Mouse (Mus musculus): ENCODE measurements around the gene Rbl2. TPM values are rescaled to one million over a fixed set of nuclear protein-coding genes. Genes with fewer than 3 reads are reported as not detected.
A peak's percentile ranks its signal among the peaks of the same experiment; 100 is the strongest.

Gene Rbl2
- polyA plus RNA-seq, 1 experiment, result 54.7 TPM

DNA sequence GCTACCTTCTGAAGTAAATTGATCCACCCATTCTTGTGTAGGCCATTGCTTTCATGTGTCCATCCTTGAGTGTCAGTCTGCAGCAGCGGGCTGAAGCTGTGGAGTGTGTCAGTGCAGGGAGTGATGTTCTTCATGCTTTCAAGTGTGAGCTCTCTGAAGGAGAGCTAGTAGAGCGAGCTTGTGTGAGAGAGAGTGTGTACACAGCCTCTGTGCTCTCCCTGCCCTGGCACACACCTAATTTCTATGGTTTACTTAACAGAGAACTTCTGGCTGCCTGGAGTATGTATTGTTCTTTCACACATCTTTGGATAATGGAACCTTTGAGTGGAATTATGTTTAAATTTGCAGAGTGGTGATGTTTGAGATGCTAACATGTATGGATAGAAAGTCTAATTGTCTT is 19.7 kb downstream of the Rbl2 start:
- no peak for TF ChIP-seq POLR2A (IDR thresholded peaks at IDR 0.05; ENCODE audit: borderline replicate concordance, low read depth, low read length)
- TF ChIP-seq CTCF (IDR thresholded peaks at IDR 0.05; ENCODE audit: low read depth, low read length), result no peak
- no peak overlapping the region for H3K27ac ChIP-seq (ENCODE audit: insufficient read depth, low read depth, low read length)
- no peaks in the 10 kb centered on the region for H3K4me1 ChIP-seq (ENCODE audit: control insufficient read depth, insufficient read depth, low read length)
- H3K4me3 ChIP-seq (ENCODE audit: insufficient read depth, low read length), result no peak overlapping the region

DNA sequence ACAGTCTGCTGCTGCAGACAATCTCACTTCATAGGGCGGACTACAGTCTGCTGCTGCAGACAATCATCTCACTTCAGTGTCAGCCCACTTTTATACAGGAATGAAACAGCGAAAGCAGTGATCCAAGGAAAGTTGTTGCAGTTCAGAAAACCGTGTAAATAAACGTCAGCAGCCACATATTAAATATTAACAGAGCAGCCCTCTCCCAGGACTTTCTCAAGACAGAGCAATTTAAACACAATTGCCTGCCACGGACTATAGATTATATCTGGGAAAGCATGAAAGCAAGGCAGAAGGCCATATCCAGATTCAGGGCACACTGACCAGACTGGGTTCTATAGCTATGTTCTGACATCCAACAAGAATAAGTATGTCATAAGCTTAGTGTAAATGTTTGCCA is 24.3 kb downstream of the Rbl2 start:
- TF ChIP-seq POLR2A (IDR thresholded peaks at IDR 0.05; ENCODE audit: borderline replicate concordance, low read depth, low read length), result no peak
- TF ChIP-seq CTCF (IDR thresholded peaks at IDR 0.05; ENCODE audit: low read depth, low read length), result no peak
- H3K4me1 ChIP-seq (ENCODE audit: control insufficient read depth, insufficient read depth, low read length), result no peaks in the 10 kb centered on the region
- H3K4me3 ChIP-seq (ENCODE audit: insufficient read depth, low read length), result no peak overlapping the region
- no peak overlapping the region for H3K27ac ChIP-seq (ENCODE audit: insufficient read depth, low read depth, low read length)

- TF ChIP-seq POLR2A (IDR thresholded peaks at IDR 0.05; ENCODE audit: borderline replicate concordance, low read depth, low read length) (no peak), CTCF (IDR thresholded peaks at IDR 0.05; ENCODE audit: low read depth, low read length) (no peak)
- Histone ChIP-seq H3K4me3 (ENCODE audit: insufficient read depth, low read length) (no peak overlapping the region), H3K27ac (ENCODE audit: insufficient read depth, low read depth, low read length) (no peak overlapping the region), H3K4me1 (ENCODE audit: control insufficient read depth, insufficient read depth, low read length) (no peaks in the 10 kb centered on the region)
Measured at GRCm38 (mm10) chr8:91098106-91098505, 28.2 kb downstream of the Rbl2 start.

GRCm38 (mm10) chr8:91106271-91106670 is 36.4 kb downstream of the Rbl2 start:
- H3K4me3 ChIP-seq (ENCODE audit: insufficient read depth, low read length), result no peak overlapping the region
- TF ChIP-seq POLR2A (IDR thresholded peaks at IDR 0.05; ENCODE audit: borderline replicate concordance, low read depth, low read length) (no peak), CTCF (IDR thresholded peaks at IDR 0.05; ENCODE audit: low read depth, low read length) (no peak)
- no peak overlapping the region for H3K27ac ChIP-seq (ENCODE audit: insufficient read depth, low read depth, low read length)

GRCm38 (mm10) chr8:91111868-91112477 is 42.1 kb downstream of the Rbl2 start:
- TF ChIP-seq POLR2A (IDR thresholded peaks at IDR 0.05; ENCODE audit: borderline replicate concordance, low read depth, low read length) (no peak), CTCF (IDR thresholded peaks at IDR 0.05; ENCODE audit: low read depth, low read length) (no peak)

More at GRCm38 (mm10) chr8:91106271-91106670, 36.4 kb downstream of the Rbl2 start:
- H3K4me1 ChIP-seq (ENCODE audit: control insufficient read depth, insufficient read depth, low read length), result no peaks in the 10 kb centered on the region

DNA sequence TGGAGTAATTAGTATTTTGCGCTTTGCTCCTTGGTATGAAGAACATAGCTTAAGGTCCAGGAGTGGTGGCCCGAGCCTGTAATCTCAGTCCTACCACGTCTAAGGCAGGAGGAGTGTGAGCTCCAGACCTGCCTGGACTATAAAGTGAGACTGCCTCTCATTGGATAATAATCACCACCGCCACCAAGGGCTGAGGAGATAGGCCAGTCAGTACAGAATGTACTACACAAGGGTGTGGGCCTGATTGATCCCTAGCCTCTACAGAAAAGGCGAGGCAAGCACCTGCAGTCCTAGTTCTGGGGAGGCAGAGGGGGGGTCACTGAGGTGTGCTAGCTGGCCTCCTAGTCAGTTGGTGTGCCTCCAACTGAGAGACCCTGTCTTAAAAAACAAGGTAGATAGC is 44.6 kb downstream of the Rbl2 start:
- no peak overlapping the region for H3K4me3 ChIP-seq (ENCODE audit: insufficient read depth, low read length)
- H3K4me1 ChIP-seq (ENCODE audit: control insufficient read depth, insufficient read depth, low read length), result peaks cover 6% of the 10 kb centered on the region
- no peak overlapping the region for H3K27ac ChIP-seq (ENCODE audit: insufficient read depth, low read depth, low read length)
- TF ChIP-seq CTCF (IDR thresholded peaks at IDR 0.05; ENCODE audit: low read depth, low read length) (no peak), POLR2A (IDR thresholded peaks at IDR 0.05; ENCODE audit: borderline replicate concordance, low read depth, low read length) (no peak)

More at GRCm38 (mm10) chr8:91111868-91112477, 42.1 kb downstream of the Rbl2 start:
- Histone ChIP-seq H3K4me3 (ENCODE audit: insufficient read depth, low read length) (no peak overlapping the region), H3K4me1 (ENCODE audit: control insufficient read depth, insufficient read depth, low read length) (peaks cover 6% of the 10 kb centered on the region), H3K27ac (ENCODE audit: insufficient read depth, low read depth, low read length) (peak overlapping the region; percentile 39)

DNA sequence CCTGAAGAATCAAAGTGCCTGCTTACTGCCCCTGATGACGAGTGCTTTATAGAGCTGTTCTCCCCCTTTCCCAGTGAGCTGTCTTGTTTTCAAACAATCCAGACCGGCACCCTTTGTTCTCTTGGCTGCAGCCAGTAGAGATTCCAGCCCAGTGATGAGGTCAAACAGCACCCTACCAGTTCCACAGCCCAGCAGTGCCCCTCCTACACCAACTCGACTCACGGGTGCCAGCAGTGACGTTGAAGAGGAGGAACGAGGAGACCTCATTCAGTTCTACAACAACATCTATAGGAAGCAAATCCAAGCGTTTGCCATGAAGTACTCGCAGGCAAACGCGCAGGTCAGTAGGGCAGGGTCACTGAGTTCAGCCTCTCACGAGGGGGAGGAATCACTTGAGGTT is 45.1 kb downstream of the Rbl2 start:
- TF ChIP-seq CTCF (IDR thresholded peaks at IDR 0.05; ENCODE audit: low read depth, low read length), result no peak
- no peak for TF ChIP-seq POLR2A (IDR thresholded peaks at IDR 0.05; ENCODE audit: borderline replicate concordance, low read depth, low read length)
- Histone ChIP-seq H3K4me3 (ENCODE audit: insufficient read depth, low read length) (no peak overlapping the region), H3K4me1 (ENCODE audit: control insufficient read depth, insufficient read depth, low read length) (peaks cover 6% of the 10 kb centered on the region), H3K27ac (ENCODE audit: insufficient read depth, low read depth, low read length) (no peak overlapping the region)

DNA sequence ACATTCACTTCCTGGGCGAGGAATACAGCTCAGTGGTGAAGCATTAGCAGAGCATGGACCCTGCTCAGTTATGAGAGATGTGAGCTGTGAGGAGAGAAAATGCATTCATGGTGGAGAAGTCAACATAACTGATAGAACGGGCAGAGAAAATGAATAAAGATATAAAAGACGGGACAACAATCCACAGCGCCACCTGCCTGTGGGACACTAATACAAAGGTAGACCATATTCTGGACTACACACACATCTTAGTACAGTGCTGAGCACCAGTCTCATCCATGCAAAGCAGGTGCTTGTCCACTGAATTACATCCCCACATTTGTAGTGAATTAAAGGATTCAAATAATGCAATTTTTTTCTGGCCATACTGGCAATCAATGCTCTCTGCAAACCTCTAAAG is 47.7 kb downstream of the Rbl2 start:
- Histone ChIP-seq H3K27ac (ENCODE audit: insufficient read depth, low read depth, low read length) (no peak overlapping the region), H3K4me3 (ENCODE audit: insufficient read depth, low read length) (no peak overlapping the region), H3K4me1 (ENCODE audit: control insufficient read depth, insufficient read depth, low read length) (no peaks in the 10 kb centered on the region)
- TF ChIP-seq POLR2A (IDR thresholded peaks at IDR 0.05; ENCODE audit: borderline replicate concordance, low read depth, low read length) (no peak), CTCF (IDR thresholded peaks at IDR 0.05; ENCODE audit: low read depth, low read length) (no peak)

- H3K4me3 ChIP-seq (ENCODE audit: insufficient read depth, low read length), result no peak overlapping the region
- no peaks in the 10 kb centered on the region for H3K4me1 ChIP-seq (ENCODE audit: control insufficient read depth, insufficient read depth, low read length)
- H3K27ac ChIP-seq (ENCODE audit: insufficient read depth, low read depth, low read length), result no peak overlapping the region
- TF ChIP-seq CTCF (IDR thresholded peaks at IDR 0.05; ENCODE audit: low read depth, low read length), result peak; percentile 7; the same call in 1 of the 2 replicates
- TF ChIP-seq POLR2A (IDR thresholded peaks at IDR 0.05; ENCODE audit: borderline replicate concordance, low read depth, low read length), result no peak
Measured at GRCm38 (mm10) chr8:91118131-91118530, 48.3 kb downstream of the Rbl2 start.

DNA sequence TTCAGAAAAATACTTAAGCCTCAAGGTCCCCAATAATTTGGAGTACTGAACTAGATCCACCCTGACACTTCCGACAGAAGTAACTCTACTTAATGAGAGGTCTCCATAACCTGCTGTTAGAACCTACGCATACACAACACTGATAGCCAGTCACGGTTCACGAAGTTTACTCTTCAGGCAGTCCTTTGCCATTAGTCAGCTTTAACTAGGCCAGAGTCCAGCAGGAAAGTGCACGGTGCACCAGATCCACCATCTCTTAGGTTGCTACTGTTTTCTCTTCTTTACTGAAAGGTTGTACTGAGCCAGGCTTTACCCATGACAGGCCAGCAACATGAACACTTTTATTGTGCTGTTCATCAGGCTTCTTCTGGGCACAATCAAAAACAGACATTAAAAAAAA is 54.5 kb downstream of the Rbl2 start:
- no peak overlapping the region for H3K4me3 ChIP-seq (ENCODE audit: insufficient read depth, low read length)
- no peaks in the 10 kb centered on the region for H3K4me1 ChIP-seq (ENCODE audit: control insufficient read depth, insufficient read depth, low read length)
- TF ChIP-seq CTCF (IDR thresholded peaks at IDR 0.05; ENCODE audit: low read depth, low read length) (no peak), POLR2A (IDR thresholded peaks at IDR 0.05; ENCODE audit: borderline replicate concordance, low read depth, low read length) (no peak)
- no peak overlapping the region for H3K27ac ChIP-seq (ENCODE audit: insufficient read depth, low read depth, low read length)
